Mouse (Mus musculus) ES-Bruce4 (cell line): ENCODE data around the gene Vkorc1l1. TPM values are rescaled to one million over a fixed set of nuclear protein-coding genes. Genes with fewer than 3 reads are reported as not detected.

ENCODE experiments used
- H3K27ac ChIP-seq: 2 replicates; pipeline ENCODE4 v1.5.1; 2012; ENCODE audit warnings: low read length, inconsistent platforms; ENCODE audit not compliant: insufficient read depth
- H3K27me3 ChIP-seq: 2 replicates; pipeline ENCODE4 v1.6.1; 2012; ENCODE audit warnings: mild to moderate bottlenecking, low read length, inconsistent platforms; ENCODE audit not compliant: control insufficient read depth, poor library complexity, insufficient read depth, severe bottlenecking
- H3K36me3 ChIP-seq: 2 replicates; pipeline ENCODE4 v1.6.1; 2012; ENCODE audit warnings: inconsistent platforms, mild to moderate bottlenecking, low read length, moderate library complexity; ENCODE audit not compliant: control insufficient read depth, poor library complexity, insufficient read depth, severe bottlenecking
- H3K4me1 ChIP-seq: one replicate; pipeline ENCODE4 v1.8.1; 2011; ENCODE audit warnings: low read length; ENCODE audit not compliant: control insufficient read depth, insufficient read depth
- H3K4me3 ChIP-seq: 2 replicates; pipeline ENCODE4 v1.5.1; 2011; ENCODE audit warnings: low read depth, mild to moderate bottlenecking, low read length
- H3K9ac ChIP-seq: 2 replicates; pipeline ENCODE4 v1.6.1; 2012; ENCODE audit warnings: low read depth, mild to moderate bottlenecking, inconsistent platforms; ENCODE audit not compliant: poor library complexity, severe bottlenecking
- H3K9me3 ChIP-seq: replicated peaks from 2 replicates; pipeline ENCODE4 v1.6.1; 2012; ENCODE audit warnings: mild to moderate bottlenecking, low read length, inconsistent platforms; ENCODE audit not compliant: control insufficient read depth, poor library complexity, insufficient read depth, severe bottlenecking
- CTCF ChIP-seq: IDR thresholded peaks from one replicate; pipeline ENCODE4 v1.8.1; 2011; ENCODE audit warnings: low read depth, low read length
- EP300 ChIP-seq: IDR thresholded peaks from 2 replicates; pipeline ENCODE4 v1.6.1; 2011; ENCODE audit warnings: low read depth, low read length; ENCODE audit not compliant: insufficient read depth
- POLR2A ChIP-seq: IDR thresholded peaks from one replicate; pipeline ENCODE4 v1.8.1; 2011; ENCODE audit warnings: low read length; ENCODE audit not compliant: insufficient read depth
- polyA plus RNA-seq: library from polyadenylated mRNA; stranded (reverse); fragments of >200 nt; gene quantifications from 2 replicates; pipeline ENCODE4 v1.2.4, GENCODE M21; 2011; ENCODE audit warnings: low read depth; ENCODE audit not compliant: missing spikeins, insufficient read depth, insufficient read length

Gene Vkorc1l1
- polyA plus RNA-seq, 1 experiment: 72.6 TPM

DNA sequence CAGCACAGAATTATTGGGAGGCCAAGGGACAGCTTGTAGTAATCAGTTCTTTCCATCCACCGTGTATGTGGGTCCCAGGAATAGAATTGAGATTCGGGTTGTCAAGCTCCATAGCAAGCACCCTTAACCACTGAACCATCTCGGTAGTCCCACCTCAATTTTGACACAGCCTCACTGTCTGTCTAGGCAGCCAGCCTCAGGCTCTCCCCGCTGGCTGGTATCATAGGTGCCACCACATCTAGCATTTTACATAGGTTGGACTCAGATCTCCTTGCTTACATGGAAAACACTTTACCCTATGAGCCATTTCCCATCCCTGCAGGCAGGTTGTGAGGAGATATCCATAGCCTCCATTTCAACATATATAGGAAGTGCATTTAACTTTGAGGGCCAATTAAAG is 32.6 kb downstream of the Vkorc1l1 start:
- Histone ChIP-seq H3K27ac (no peak overlapping the region), H3K36me3 (peaks cover 11% of the 10 kb centered on the region), H3K9ac (no peak overlapping the region), H3K4me1 (peaks cover 10% of the 10 kb centered on the region), H3K4me3 (no peak overlapping the region), H3K9me3 (no peaks in the 10 kb centered on the region), H3K27me3 (no peaks in the 10 kb centered on the region)
- TF ChIP-seq CTCF (no peak), POLR2A (no peak), EP300 (no peak)

DNA sequence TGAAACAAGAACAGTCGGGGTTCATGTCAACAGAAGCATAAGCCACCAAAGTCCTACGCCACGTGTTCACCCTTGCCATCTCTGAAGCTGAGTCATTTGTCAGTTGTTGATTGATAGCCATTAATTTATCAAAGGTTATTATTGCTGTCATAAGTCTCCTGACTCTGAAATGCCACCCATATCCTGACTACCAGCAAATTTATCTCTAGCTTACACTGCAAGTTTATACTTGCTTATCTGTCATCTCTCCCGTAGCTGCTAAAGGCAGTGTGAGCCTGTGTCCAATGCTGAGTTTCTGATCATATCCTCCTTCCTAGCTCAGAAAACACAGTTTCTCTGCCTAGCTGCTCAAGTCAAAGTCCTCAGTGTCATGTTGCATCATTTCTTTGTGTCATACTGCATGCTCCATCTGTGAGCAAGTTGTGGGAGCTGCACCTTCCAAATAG is 33.1 kb downstream of the Vkorc1l1 start:
- H3K4me1 ChIP-seq: peaks cover 11% of the 10 kb centered on the region
- no peak overlapping the region for H3K27ac ChIP-seq
- TF ChIP-seq CTCF: no peak
- TF ChIP-seq POLR2A: no peak
- no peak for TF ChIP-seq EP300
- H3K4me3 ChIP-seq: no peak overlapping the region
- no peaks in the 10 kb centered on the region for H3K27me3 ChIP-seq
- H3K36me3 ChIP-seq: peaks cover 11% of the 10 kb centered on the region
- no peaks in the 10 kb centered on the region for H3K9me3 ChIP-seq
- no peak overlapping the region for H3K9ac ChIP-seq

DNA sequence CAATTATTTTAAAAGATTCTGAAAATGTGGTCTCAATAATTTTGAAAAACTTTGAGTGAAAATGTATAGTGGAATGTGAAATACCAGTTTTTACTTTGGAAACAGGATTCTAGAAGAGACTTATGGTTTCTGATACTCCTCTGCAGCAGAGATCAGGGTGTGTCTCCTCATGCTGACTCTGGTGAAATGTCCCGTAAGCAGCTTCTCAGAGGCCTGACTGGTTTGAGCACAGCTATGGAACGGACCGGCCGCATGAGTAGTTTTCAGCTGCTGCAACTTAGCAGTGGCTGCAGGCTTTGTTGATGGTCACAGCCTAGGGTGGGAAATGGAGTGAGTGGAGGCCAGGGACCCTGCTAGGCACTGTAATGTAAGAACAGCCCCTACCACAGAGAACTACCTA is 36.0 kb downstream of the Vkorc1l1 start:
- Histone ChIP-seq H3K27ac (no peak overlapping the region), H3K4me3 (no peak overlapping the region), H3K36me3 (peaks cover 8% of the 10 kb centered on the region), H3K9me3 (no peaks in the 10 kb centered on the region), H3K9ac (no peak overlapping the region), H3K27me3 (no peaks in the 10 kb centered on the region), H3K4me1 (peaks cover 7% of the 10 kb centered on the region)
- TF ChIP-seq EP300 (no peak), CTCF (no peak), POLR2A (no peak)

DNA sequence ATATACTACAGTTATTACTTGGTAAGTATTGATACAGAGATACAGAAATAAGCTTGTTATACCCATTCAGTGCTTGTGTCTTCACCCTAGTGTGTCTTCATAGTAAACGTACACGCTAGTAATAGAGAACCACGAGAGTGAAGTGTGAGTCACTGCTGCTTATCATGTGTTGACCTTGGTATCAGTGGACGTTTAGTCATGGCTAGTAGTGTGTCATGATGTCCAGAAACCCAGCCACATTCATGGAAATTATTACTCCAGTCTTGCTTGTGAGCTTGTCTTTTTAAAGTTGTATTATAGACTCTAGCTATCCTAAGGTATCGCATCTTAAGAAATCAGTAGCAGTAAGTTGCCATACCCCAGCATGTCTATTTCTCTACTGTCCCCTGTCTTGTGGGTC is 36.8 kb downstream of the Vkorc1l1 start:
- H3K4me1 ChIP-seq: peaks cover 7% of the 10 kb centered on the region
- no peak overlapping the region for H3K9ac ChIP-seq
- no peaks in the 10 kb centered on the region for H3K9me3 ChIP-seq
- no peaks in the 10 kb centered on the region for H3K27me3 ChIP-seq
- H3K36me3 ChIP-seq: peaks cover 15% of the 10 kb centered on the region
- no peak for TF ChIP-seq POLR2A
- no peak overlapping the region for H3K27ac ChIP-seq
- no peak overlapping the region for H3K4me3 ChIP-seq

- Histone ChIP-seq H3K9ac (no peak overlapping the region), H3K27me3 (no peaks in the 10 kb centered on the region), H3K9me3 (no peaks in the 10 kb centered on the region), H3K27ac (no peak overlapping the region), H3K4me3 (no peak overlapping the region), H3K36me3 (peaks cover 14% of the 10 kb centered on the region), H3K4me1 (peaks cover 7% of the 10 kb centered on the region)
- TF ChIP-seq CTCF (no peak), POLR2A (no peak), EP300 (no peak)
These were observed 38.4 kb downstream of the Vkorc1l1 start for GRCm38 (mm10) chr5:129980216-129980615.

DNA sequence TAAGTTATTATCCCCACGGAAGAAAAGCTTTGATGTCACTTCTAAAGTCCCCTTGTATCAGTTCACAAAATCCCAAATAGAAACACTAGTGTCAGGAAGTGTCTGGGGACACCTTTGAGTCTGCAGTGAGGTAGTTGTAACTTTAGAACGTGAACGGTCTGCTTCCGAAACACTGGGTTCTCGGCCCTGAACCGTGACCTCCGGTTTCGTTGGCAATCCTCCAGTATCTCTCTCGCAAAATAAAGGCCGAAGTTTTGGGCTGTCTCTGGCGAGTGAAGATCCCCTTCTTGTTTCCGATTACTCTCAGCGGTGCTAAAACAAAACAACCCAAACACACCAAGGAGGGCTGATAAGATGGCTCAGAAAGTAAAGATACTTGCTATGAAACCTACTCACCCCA is 47.6 kb downstream of the Vkorc1l1 start:
- no peak overlapping the region for H3K4me3 ChIP-seq
- H3K27ac ChIP-seq: no peak overlapping the region
- H3K9me3 ChIP-seq: no peaks in the 10 kb centered on the region
- H3K27me3 ChIP-seq: no peaks in the 10 kb centered on the region
- no peaks in the 10 kb centered on the region for H3K4me1 ChIP-seq
- no peak overlapping the region for H3K9ac ChIP-seq
- TF ChIP-seq CTCF (no peak), EP300 (no peak), POLR2A (no peak)
- no peaks in the 10 kb centered on the region for H3K36me3 ChIP-seq
